Mouse (Mus musculus): ENCODE data around the gene Celsr1.

DNA sequence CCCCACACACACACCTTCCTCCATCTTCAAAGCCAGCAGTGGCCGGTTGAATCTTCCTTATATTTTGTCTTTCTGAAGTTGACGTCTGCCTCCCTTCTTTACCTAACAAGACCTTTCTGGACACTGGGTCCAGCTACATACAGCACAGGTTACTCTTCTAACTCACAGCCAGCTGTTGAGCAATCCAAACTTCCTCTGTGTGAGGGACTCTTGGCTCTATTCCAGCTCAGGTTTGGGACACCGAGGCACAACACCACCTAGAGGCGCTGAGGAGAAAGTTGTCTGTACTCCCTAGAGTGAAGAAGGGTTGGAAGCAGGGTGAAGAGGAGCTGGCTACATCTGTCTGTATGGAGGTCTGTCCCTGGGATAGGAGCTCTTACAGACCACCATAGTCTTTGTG is 8.8 kb upstream of the Celsr1 start:
- TF ChIP-seq GATA1 (IDR thresholded peaks at IDR 0.05; ENCODE audit: borderline replicate concordance, low read length) (no peak), CTCF (IDR thresholded peaks at IDR 0.05; ENCODE audit: low read depth, low read length) (no peak), POLR2AphosphoS5 (IDR thresholded peaks at IDR 0.05; ENCODE audit: insufficient replicate concordance, low read depth, low read length) (no peak), GATA2 (IDR thresholded peaks at IDR 0.05; ENCODE audit: borderline replicate concordance, low read depth, low read length) (no peak)
